Mouse (Mus musculus) embryonic fibroblast, embryonic 13.5 days (primary cell): ENCODE measurements around the gene Nudt22.

Experiments
- CTCF ChIP-seq: IDR thresholded peaks from 2 replicates; pipeline ENCODE4 v1.5.1; 2011; ENCODE audit warnings: mild to moderate bottlenecking, control low read depth, low read length, moderate library complexity, borderline replicate concordance; ENCODE audit not compliant: insufficient read depth
- POLR2A ChIP-seq: IDR thresholded peaks from 2 replicates; pipeline ENCODE4 v1.6.1; 2011; ENCODE audit warnings: low read depth, mild to moderate bottlenecking, control low read depth, low read length, moderate library complexity

GRCm38 (mm10) chr19:6995255-6995991, 494 bp downstream of the Nudt22 start:
- no peak for TF ChIP-seq CTCF
- TF ChIP-seq POLR2A = no peak
